Mouse (Mus musculus): ENCODE data around the gene Lsamp. TPM values are rescaled to one million over a fixed set of nuclear protein-coding genes. Genes with fewer than 3 reads are reported as not detected.

The Lsamp gene
- total RNA-seq, 2 experiments from 2014 or later = 1.1 to 1.8 TPM

DNA sequence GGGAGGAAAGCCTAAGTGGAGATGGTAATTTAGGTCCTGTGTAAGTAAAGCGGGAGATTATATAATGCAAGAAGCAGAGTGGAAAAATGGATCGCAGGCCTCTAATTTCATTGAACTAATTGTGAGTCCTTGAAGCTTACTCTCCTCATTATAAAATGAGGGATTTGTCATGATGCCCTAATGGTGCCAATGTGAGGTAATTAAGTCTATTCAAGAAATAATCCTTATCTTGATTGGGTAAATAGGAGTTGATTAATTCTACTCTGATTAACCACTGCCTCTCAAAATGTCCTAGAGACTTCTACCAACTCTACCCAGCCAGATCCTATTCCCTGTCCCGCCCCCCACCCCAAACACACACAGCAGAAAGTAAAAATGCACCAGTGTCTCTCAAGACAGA lies 1802.5 kb downstream of the Lsamp start:
- DNase-seq = no peak

- no peak for DNase-seq
These were observed 1803.0 kb downstream of the Lsamp start for GRCm38 (mm10) chr16:41787146-41787545.

- no peak for DNase-seq
These were observed 1805.9 kb downstream of the Lsamp start for GRCm38 (mm10) chr16:41790016-41790415.

- DNase-seq = no peak
These were observed 1836.2 kb downstream of the Lsamp start for GRCm38 (mm10) chr16:41820369-41820768.

DNA sequence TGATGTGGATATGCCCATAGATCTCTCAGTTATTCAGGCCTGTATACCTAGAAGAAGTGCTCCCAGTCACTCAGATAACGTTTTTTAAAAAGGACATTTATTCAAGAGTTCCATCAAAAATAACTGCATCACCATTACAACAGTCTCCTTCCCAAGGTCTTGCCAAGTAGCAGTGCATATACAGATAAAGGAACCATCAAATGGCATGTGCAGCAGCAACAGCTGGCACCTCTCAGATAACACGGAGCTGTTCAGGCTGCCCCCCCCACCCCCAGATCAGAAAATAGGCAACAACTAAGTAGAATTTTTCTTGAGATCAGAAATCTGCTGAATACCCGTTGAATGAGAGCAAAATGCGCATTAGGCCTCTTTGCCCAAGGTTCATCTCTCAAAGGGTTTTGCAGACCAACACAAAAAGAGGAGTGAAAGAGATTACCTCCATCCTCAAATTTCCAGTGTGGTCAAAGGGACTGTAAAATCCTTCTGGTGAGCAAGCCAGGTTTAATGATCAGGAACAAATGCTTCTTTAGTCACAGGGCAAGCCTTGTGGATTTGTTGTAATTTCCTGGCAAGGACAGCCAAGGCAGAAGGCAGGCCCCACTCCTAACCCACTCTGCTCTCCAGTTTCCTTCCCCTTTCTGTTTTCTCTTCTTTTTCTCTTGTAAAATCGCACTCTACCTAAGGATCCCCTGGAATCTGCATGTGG lies 1842.9 kb downstream of the Lsamp start:
- DNase-seq = no peak

DNA sequence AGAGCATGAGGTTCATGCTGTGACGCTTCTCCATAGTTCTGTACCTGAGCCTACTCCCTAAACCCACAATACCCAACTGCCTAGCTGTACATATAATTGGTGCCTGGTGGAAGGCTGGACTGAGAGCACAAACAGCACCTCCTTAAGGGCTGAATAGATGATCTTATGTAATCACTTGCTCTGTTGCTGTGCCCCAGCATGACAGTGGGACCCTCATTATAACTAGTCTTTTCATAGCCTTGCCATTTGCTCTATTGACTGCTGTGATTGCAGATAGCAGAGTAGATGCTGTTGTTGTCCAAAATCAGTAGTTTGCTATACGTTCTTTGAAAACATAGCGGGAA lies 1843.4 kb downstream of the Lsamp start:
- no peak for DNase-seq

GRCm38 (mm10) chr16:41834637-41835036 lies 1850.5 kb downstream of the Lsamp start:
- no peak for DNase-seq

DNA sequence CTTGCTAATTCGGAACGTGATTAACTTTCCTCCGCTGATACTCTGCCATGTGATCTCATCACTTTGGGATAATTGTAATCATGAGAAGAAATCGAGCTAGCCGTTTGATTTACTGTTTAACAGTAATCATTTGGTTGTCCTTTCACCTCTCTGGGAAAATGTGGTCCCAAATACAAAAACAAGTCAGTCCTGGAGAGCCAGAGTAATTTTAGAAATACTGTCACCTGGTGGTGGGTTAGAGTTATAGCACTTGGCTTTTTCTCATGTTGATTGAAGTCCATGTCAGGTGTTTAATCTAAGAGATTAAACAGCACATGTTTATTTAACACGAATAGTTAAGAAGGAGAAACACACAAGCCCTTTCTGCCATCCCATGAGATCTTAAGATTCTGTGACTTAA lies 1851.6 kb downstream of the Lsamp start:
- DNase-seq = peak in 1 of 2 experiments; percentile 12

DNA sequence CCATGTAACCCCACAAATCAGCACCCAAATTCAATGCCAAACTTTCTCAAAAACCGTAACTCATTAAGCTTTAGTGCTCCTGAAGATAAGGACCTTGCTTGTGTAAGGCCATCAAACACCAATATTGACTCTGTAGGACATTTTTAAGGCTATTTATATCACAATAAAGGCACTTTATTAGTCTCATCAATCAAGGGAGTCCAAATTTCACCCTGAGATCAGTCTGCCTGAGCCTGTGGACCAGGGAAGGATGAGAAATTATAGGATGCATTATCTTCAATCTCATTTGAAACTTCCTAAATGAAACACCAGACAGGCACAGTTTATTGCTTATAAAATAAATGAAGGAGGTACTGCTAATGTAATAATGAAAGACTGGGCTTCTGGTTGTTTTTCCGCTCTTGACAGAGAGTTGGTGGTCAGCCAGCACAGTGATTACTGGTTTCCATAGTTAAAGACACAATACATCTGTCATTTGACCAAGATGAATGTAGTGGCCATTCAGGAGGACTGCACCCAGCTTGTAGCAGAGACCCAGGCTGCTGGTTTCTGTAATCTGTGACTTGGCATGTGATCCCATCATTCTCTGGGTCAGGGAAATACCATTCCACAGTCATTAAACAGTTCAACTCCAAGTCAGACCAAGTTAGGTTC lies 1855.7 kb downstream of the Lsamp start:
- no peak for DNase-seq

GRCm38 (mm10) chr16:41846903-41847302 lies 1862.7 kb downstream of the Lsamp start:
- DNase-seq = no peak

GRCm38 (mm10) chr16:41871917-41872593 lies 1887.9 kb downstream of the Lsamp start:
- DNase-seq = no peak

GRCm38 (mm10) chr16:41888546-41889165 lies 1904.5 kb downstream of the Lsamp start:
- DNase-seq = no peak

GRCm38 (mm10) chr16:41900783-41901182 lies 1916.6 kb downstream of the Lsamp start:
- no peak for DNase-seq

GRCm38 (mm10) chr16:41903654-41904053 lies 1919.5 kb downstream of the Lsamp start:
- no peak for DNase-seq

GRCm38 (mm10) chr16:41912584-41913193 lies 1928.5 kb downstream of the Lsamp start:
- DNase-seq = no peak

GRCm38 (mm10) chr16:41913346-41913745 lies 1929.2 kb downstream of the Lsamp start:
- no peak for DNase-seq

DNA sequence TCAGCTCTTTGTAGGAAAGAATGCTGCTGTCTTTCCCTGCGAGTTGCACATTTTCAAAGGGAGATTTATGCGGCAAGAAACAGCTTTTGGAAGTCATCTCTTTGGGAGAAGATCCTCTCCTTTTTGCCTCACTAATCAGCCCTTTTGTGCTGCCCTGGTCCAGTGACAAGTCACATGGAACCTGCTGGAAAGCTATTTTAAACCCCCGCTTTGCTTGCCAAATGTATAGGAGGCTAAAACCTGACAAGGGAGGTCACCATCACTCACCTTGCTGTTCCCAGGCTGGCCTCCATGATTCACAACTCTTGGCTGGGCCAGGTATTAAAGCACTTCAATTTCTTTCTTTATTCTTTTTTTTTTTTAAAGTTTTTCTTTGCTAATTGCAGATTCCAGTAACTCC lies 1932.2 kb downstream of the Lsamp start:
- no peak for DNase-seq

GRCm38 (mm10) chr16:41917057-41917821 lies 1933.1 kb downstream of the Lsamp start:
- no peak for DNase-seq

- DNase-seq = no peak
These were observed 1945.4 kb downstream of the Lsamp start for GRCm38 (mm10) chr16:41929546-41929945.

DNA sequence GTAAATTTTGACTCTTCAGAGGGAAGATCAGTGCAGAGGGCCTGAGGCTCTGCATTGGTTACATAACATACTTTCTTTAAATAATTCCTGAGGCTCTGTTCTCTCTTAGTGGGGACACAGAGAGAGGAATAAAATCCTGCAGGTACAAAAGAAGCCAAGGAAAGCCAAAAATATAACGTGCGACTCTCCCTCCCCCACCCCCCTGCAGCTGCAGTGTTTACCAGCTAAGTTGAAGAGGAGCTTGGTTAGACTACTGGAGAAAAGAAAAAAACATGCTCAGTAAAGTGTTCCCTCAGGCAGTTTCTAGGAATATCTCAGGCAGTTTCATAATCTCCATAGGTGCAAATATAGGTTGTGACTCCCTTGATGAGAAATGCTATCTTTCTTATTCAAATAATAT lies 1951.5 kb downstream of the Lsamp start:
- DNase-seq = no peak

DNA sequence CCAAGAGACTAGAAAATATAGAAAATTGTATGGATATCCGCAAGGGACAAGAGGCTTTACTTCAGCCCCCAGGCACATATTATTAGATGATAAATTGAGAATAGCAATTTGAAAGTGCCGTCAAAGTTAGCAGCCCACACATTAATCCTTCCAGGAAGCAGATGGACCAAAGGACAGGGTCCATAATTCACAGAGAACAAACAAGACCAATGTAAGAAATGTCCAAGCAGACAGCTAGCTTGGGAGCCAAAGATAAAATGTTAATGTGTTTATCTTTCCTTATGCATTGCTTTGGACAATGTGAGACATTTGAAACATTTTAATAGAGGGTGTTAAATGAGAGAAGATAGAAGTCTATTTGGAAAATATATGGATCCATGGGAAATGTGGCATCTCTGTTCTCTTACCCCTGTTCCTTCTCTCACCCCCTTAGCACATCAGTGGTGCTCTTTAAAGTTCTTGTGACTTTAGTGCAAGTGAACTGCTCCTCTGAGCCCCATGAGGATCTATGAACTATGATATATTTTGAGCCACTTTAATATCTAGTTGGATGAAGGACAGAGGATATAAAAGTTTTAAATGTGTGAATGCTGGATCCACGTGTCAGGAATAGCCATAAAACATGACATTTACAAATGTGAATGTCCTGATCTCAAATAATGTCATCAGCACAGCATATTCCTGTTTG lies 1952.9 kb downstream of the Lsamp start:
- DNase-seq = no peak
